Mouse (Mus musculus): ENCODE measurements at regions not wholly inside any gene's neighbourhood (a gene's known extent, or its start where the extent isn't known, plus 50 kb on each side); places are given as distances from the start of the nearest gene placed in this dataset.

- DNase-seq, result peak; percentile 38
Measured at GRCm38 (mm10) chr11:7508861-7509260, 295.1 kb upstream of the Igfbp3 start.

- DNase-seq, result no peak
Measured at GRCm38 (mm10) chr11:7506421-7506945, 292.8 kb upstream of the Igfbp3 start.

- peak; percentile 26 for DNase-seq
Measured at GRCm38 (mm10) chr11:7504651-7505321, 291.1 kb upstream of the Igfbp3 start.

- DNase-seq, result no peak
Measured at GRCm38 (mm10) chr11:7502679-7503078, 289.0 kb upstream of the Igfbp3 start.

GRCm38 (mm10) chr11:7502045-7502444, 288.3 kb upstream of the Igfbp3 start:
- DNase-seq, result no peak

GRCm38 (mm10) chr11:7497803-7498202, 284.1 kb upstream of the Igfbp3 start:
- DNase-seq, result no peak

GRCm38 (mm10) chr11:7473832-7474545, 260.3 kb upstream of the Igfbp3 start:
- no peak for DNase-seq

- peak; percentile 4 for DNase-seq
Measured at GRCm38 (mm10) chr11:7465522-7465921, 251.8 kb upstream of the Igfbp3 start.

- no peak for DNase-seq
Measured at GRCm38 (mm10) chr11:7461956-7462771, 248.4 kb upstream of the Igfbp3 start.

GRCm38 (mm10) chr11:7451756-7452155, 238.0 kb upstream of the Igfbp3 start:
- DNase-seq, result no peak

- no peak for DNase-seq
Measured at GRCm38 (mm10) chr11:7444494-7444893, 230.8 kb upstream of the Igfbp3 start.

GRCm38 (mm10) chr11:7439276-7439675, 225.6 kb upstream of the Igfbp3 start:
- DNase-seq, result no peak

- no peak for DNase-seq
Measured at GRCm38 (mm10) chr11:7434591-7434990, 220.9 kb upstream of the Igfbp3 start.

GRCm38 (mm10) chr11:7427771-7428170, 214.0 kb upstream of the Igfbp3 start:
- no peak for DNase-seq

GRCm38 (mm10) chr11:7425233-7425632, 211.5 kb upstream of the Igfbp3 start:
- no peak for DNase-seq

GRCm38 (mm10) chr11:7424082-7424471, 210.4 kb upstream of the Igfbp3 start:
- no peak for DNase-seq

- DNase-seq, result peak; percentile 13
Measured at GRCm38 (mm10) chr11:7423276-7424081, 209.8 kb upstream of the Igfbp3 start.

GRCm38 (mm10) chr11:7412631-7413030, 198.9 kb upstream of the Igfbp3 start:
- no peak for DNase-seq

- no peak for DNase-seq
Measured at GRCm38 (mm10) chr11:7408992-7409391, 195.3 kb upstream of the Igfbp3 start.

- no peak for DNase-seq
Measured at GRCm38 (mm10) chr11:7404666-7405065, 190.9 kb upstream of the Igfbp3 start.

GRCm38 (mm10) chr11:7371835-7372234, 158.1 kb upstream of the Igfbp3 start:
- DNase-seq, result no peak

GRCm38 (mm10) chr11:7361388-7361787, 147.7 kb upstream of the Igfbp3 start:
- DNase-seq, result no peak

Measured in adrenal gland, postnatal 14 days (tissue).